Mouse (Mus musculus) layer of hippocampus, adult 11-12 months (tissue): ENCODE measurements at regions not wholly inside any gene's neighbourhood (a gene's known extent, or its start where the extent isn't known, plus 50 kb on each side); places are given as distances from the start of the nearest gene placed in this dataset.

Experiments used
- DNase-seq: peaks from one replicate; pipeline ENCODE4 v3.0.0; 2022; ENCODE audit warnings: low spot score

GRCm38 (mm10) chr9:40617676-40618062, 52.7 kb upstream of the Gm21915 start:
- DNase-seq: no peak

GRCm38 (mm10) chr9:40617036-40617675, 53.3 kb upstream of the Gm21915 start:
- DNase-seq: no peak

GRCm38 (mm10) chr9:40616426-40617035, 53.9 kb upstream of the Gm21915 start:
- DNase-seq: peak; percentile 77

GRCm38 (mm10) chr9:40615891-40616290, 54.5 kb upstream of the Gm21915 start:
- no peak for DNase-seq

GRCm38 (mm10) chr9:40614071-40614470, 56.3 kb upstream of the Gm21915 start:
- DNase-seq: no peak

- DNase-seq: no peak
Observed at GRCm38 (mm10) chr9:40613182-40613581, 57.2 kb upstream of the Gm21915 start.

GRCm38 (mm10) chr9:40612755-40613154, 57.7 kb upstream of the Gm21915 start:
- DNase-seq: peak; percentile 20

- no peak for DNase-seq
Observed at GRCm38 (mm10) chr9:40612312-40612711, 58.1 kb upstream of the Gm21915 start.

GRCm38 (mm10) chr9:40611626-40612025, 58.8 kb upstream of the Gm21915 start:
- DNase-seq: no peak

GRCm38 (mm10) chr9:40608596-40608995, 61.8 kb upstream of the Gm21915 start:
- DNase-seq: no peak

GRCm38 (mm10) chr9:40607941-40608340, 62.5 kb upstream of the Gm21915 start:
- no peak for DNase-seq

- no peak for DNase-seq
Observed at GRCm38 (mm10) chr9:40603521-40603920, 66.9 kb upstream of the Gm21915 start.

GRCm38 (mm10) chr9:40598431-40598831, 67.2 kb upstream of the Gramd1b start:
- DNase-seq: peak; percentile 10

- DNase-seq: no peak
Observed at GRCm38 (mm10) chr9:40587421-40587820, 56.2 kb upstream of the Gramd1b start.

- DNase-seq: no peak
Observed at GRCm38 (mm10) chr9:40586581-40586980, 55.4 kb upstream of the Gramd1b start.

- DNase-seq: peak; percentile 88
Observed at GRCm38 (mm10) chr9:40583554-40583953, 52.4 kb upstream of the Gramd1b start.

GRCm38 (mm10) chr9:40581854-40582253, 50.7 kb upstream of the Gramd1b start:
- peak; percentile 19 for DNase-seq
